Mouse (Mus musculus): ENCODE measurements around the gene Hpse2.

GRCm38 (mm10) chr19:43396327-43396726 lies 8.2 kb upstream of the Hpse2 start:
- TF ChIP-seq POLR2A (IDR thresholded peaks at IDR 0.05; ENCODE audit: insufficient read length, low read depth) (no peak), POLR2AphosphoS2 (IDR thresholded peaks at IDR 0.05; ENCODE audit: insufficient read length, low read depth) (no peak), MAX (IDR thresholded peaks at IDR 0.05; ENCODE audit: low read depth) (no peak), USF1 (IDR thresholded peaks at IDR 0.05; ENCODE audit: low read depth) (no peak), MYOG (IDR thresholded peaks at IDR 0.05; ENCODE audit: control insufficient read depth in 1 of 3, insufficient read depth in 1 of 3, insufficient read length in 2 of 3, low read depth in 2 of 3) (no peak), TCF12 (IDR thresholded peaks at IDR 0.05; ENCODE audit: insufficient read depth, poor library complexity, severe bottlenecking) (no peak), MYOD1 (IDR thresholded peaks at IDR 0.05; ENCODE audit: control insufficient read depth in 1 of 3, insufficient read length in 2 of 3, low read depth in 2 of 3) (no peak), TCF3 (IDR thresholded peaks at IDR 0.05; ENCODE audit: insufficient read length, low read depth) (no peak), E2F4 (IDR thresholded peaks at IDR 0.05; ENCODE audit: insufficient read depth) (no peak), CEBPB (IDR thresholded peaks at IDR 0.05; ENCODE audit: insufficient read depth, poor library complexity, severe bottlenecking) (no peak), REST (IDR thresholded peaks at IDR 0.05; ENCODE audit: insufficient read depth, insufficient read length) (no peak), SRF (IDR thresholded peaks at IDR 0.05; ENCODE audit: control insufficient read depth, insufficient read length, low read depth) (no peak)
